Mouse (Mus musculus) myocyte (in vitro differentiated cells): ENCODE results near the gene Idh2.

Experiments used
- CEBPB ChIP-seq: IDR thresholded peaks from 2 replicates; pipeline ENCODE4 v1.6.1; 2011; ENCODE audit warnings: mild to moderate bottlenecking, moderate library complexity; ENCODE audit not compliant: poor library complexity, insufficient read depth, severe bottlenecking
- E2F4 ChIP-seq: IDR thresholded peaks from one replicate; pipeline ENCODE4 v1.6.1; 2011; ENCODE audit warnings: mild to moderate bottlenecking, control low read depth, moderate library complexity; ENCODE audit not compliant: insufficient read depth
- MAX ChIP-seq: IDR thresholded peaks from one replicate; pipeline ENCODE4 v1.6.1; 2011; ENCODE audit warnings: low read depth, mild to moderate bottlenecking, control low read depth
- MYOD1 ChIP-seq, 3 experiments: IDR thresholded peaks; one replicate each; pipeline ENCODE4 v1.6.1; 2011; ENCODE audit warnings: control low read depth in 2 of 3, low read depth in 2 of 3, mild to moderate bottlenecking in 2 of 3, moderate library complexity in 1 of 3; ENCODE audit not compliant: insufficient read length in 2 of 3, control insufficient read depth in 1 of 3
- MYOG ChIP-seq, 3 experiments: IDR thresholded peaks; one replicate each; pipeline ENCODE4 v1.6.1; 2011; ENCODE audit warnings: control low read depth in 2 of 3, low read depth in 2 of 3, mild to moderate bottlenecking in 2 of 3; ENCODE audit not compliant: insufficient read length in 2 of 3, control insufficient read depth in 1 of 3, insufficient read depth in 1 of 3
- POLR2A ChIP-seq: IDR thresholded peaks from one replicate; pipeline ENCODE4 v1.6.1; 2011; ENCODE audit warnings: low read depth, mild to moderate bottlenecking, control low read depth, moderate library complexity; ENCODE audit not compliant: insufficient read length
- POLR2AphosphoS2 ChIP-seq: IDR thresholded peaks from one replicate; pipeline ENCODE4 v1.6.1; 2011; ENCODE audit warnings: low read depth, control low read depth; ENCODE audit not compliant: insufficient read length
- REST ChIP-seq: IDR thresholded peaks from one replicate; pipeline ENCODE4 v1.6.1; 2011; ENCODE audit warnings: mild to moderate bottlenecking, control low read depth, moderate library complexity; ENCODE audit not compliant: insufficient read depth, insufficient read length
- SRF ChIP-seq: IDR thresholded peaks from one replicate; pipeline ENCODE4 v1.6.1; 2011; ENCODE audit warnings: low read depth; ENCODE audit not compliant: control insufficient read depth, insufficient read length
- TCF12 ChIP-seq: IDR thresholded peaks from one replicate; pipeline ENCODE4 v1.6.1; 2011; ENCODE audit warnings: mild to moderate bottlenecking, control low read depth; ENCODE audit not compliant: poor library complexity, insufficient read depth, severe bottlenecking
- TCF3 ChIP-seq: IDR thresholded peaks from one replicate; pipeline ENCODE4 v1.6.1; 2011; ENCODE audit warnings: low read depth, control low read depth; ENCODE audit not compliant: insufficient read length
- USF1 ChIP-seq: IDR thresholded peaks from one replicate; pipeline ENCODE4 v1.6.1; 2011; ENCODE audit warnings: low read depth, mild to moderate bottlenecking, control low read depth, moderate library complexity

DNA sequence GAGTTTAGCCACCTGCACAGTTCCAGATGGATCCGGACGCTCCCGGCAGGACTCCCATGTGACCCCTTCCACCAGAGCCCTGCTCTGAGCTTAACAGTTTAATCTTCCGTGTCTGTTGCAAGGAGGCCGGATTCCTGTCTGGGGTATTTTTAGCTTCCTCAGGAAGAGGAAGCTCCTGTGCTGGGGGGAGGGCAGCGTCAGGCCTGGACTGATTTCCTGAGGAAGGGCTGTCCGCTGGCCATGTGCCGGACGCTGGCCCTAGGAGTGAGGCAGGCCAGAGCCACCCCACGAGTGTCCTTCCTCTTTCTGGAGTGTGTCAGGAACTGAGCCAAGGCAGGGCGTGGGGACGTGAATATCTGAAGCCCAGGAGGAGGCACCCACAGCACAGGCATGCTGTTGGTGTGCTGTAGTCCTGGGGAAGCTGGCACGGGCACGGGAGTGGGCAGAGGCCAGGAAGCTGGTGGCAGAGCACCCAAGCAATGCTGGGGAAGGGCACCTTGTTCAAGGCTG is 36.3 kb downstream of the Idh2 start:
- TF ChIP-seq POLR2A (no peak), REST (no peak), MAX (no peak), POLR2AphosphoS2 (no peak), MYOD1 (IDR thresholded peaks at IDR 0.05; ENCODE audit: control insufficient read depth in 1 of 3, insufficient read length in 2 of 3, low read depth in 2 of 3) (no peak), USF1 (no peak), MYOG (IDR thresholded peaks at IDR 0.05; ENCODE audit: control insufficient read depth in 1 of 3, insufficient read depth in 1 of 3, insufficient read length in 2 of 3, low read depth in 2 of 3) (peak in 1 of 3 experiments; percentile 11), SRF (no peak), E2F4 (no peak), CEBPB (no peak), TCF3 (no peak), TCF12 (no peak)
